Mouse (Mus musculus) ovary, postnatal 10 days (tissue): ENCODE measurements around the gene Scoc.
"Not testable (repeated sequence)": the region's sequence is repeated elsewhere in the genome, so short reads cannot be mapped to it uniquely, and the experiment has no call there.

Experiments
- DNase-seq: peaks from one replicate; pipeline ENCODE4 v3.0.0; 2022; ENCODE audit warnings: low spot score

Gene Scoc

DNA sequence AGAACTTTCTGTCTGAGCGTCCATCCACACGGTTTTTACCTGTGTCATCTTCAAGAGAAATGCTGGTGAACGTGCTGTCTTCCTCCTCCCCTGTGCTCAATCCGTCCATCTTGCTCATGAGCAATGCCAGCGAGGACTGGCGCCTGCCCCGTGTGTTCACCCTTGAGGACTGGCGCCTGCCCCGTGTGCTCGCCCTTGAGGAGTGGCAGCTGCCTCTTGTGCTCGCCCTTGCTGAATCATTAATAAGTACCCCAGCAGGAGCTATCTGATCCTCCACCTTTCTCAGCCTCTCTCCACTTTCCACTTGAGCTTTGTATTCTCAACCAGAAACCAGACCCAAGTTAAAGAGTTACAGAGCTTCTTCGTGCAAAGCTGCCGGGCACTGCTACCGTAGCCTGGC, at the start of gene Scoc:
Gene Scoc (minus strand): TSS at position 170 of the 400 bp plus-strand sequence.
- no peak for DNase-seq

GRCm38 (mm10) chr8:83459606-83460005, 1.4 kb upstream of the Scoc start:
- DNase-seq = no peak

DNA sequence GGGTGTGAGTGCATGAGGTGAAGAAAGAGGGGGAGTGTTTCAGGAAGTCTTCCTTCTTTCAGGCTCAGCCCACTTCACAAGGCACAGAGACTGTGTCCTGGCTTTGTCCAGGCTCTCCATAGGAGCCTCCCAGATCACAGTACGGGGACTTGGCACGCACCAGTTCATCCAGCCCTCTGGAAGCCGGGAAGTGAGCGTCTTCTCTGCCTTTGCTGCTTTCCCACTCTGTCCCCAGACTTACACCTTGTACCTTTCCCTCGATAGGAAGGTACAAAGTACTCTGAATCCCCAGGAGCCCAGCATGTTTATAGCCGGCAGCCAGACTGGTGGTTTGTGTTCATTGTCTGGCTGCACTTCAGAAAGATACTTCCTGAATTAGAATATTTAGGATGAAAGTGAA, 1.1 kb downstream of the Scoc start:
- DNase-seq = no peak

GRCm38 (mm10) chr8:83451056-83451455, 7.1 kb downstream of the Scoc start:
- DNase-seq = no peak

DNA sequence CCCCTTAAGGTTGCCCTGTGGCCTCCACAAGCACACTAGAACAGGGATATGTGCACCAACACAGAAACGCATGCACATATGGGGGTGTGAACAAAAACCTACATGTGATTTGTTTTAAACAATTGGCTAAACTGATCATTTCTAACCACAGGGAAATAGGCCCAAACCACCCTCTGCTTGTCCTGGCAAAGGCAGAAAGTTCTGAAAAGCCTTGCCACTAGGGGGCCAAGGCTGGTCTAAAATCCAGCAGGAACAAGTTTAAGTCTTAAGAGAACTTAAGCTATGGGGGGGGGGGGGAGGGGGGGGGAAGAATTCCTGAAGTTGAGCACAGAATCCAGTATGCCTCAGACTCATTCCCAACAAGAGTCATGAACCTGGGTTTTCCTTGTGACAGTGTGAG, 8.2 kb downstream of the Scoc start:
- DNase-seq = no peak

DNA sequence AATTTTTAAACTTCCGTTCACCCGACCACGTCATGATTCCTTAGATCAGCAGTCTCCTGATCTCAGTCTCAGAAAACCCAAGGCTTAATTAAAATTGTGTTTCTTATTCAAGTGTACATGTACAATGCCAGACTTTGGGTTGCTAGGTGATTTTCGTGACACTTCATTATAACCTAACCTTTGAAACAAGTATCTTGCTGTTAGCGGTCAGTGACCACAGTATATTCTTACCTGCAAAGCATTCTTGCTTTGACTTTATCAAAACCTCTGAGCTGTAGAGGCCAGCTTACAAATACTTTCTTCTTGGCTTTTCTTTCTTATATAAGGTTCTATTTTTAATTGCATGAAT, 15.2 kb downstream of the Scoc start:
- DNase-seq = no peak

GRCm38 (mm10) chr8:83442243-83443051, 15.7 kb downstream of the Scoc start:
- DNase-seq = peak; percentile 96

- DNase-seq = no peak
These were observed 16.4 kb downstream of the Scoc start for GRCm38 (mm10) chr8:83441656-83442242.

DNA sequence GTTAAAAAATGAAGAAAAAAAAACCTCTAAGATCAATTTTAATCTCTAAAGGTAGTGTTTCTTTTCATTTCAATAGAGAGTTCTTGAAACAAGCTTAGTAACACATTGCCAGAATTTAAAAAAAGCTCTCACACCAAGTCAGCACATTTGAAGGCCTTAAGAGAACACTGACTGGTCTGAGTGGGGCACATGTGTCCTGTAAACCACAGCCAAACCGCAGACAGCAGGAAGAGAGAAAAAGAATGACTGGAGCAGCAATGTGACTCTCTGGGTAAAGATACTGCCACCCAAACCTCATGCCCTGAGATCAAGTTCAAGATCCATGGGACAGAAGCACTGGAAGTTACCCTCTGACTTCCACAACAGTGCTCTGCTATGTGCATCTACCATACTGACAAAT, 21.1 kb downstream of the Scoc start:
- no peak for DNase-seq

DNA sequence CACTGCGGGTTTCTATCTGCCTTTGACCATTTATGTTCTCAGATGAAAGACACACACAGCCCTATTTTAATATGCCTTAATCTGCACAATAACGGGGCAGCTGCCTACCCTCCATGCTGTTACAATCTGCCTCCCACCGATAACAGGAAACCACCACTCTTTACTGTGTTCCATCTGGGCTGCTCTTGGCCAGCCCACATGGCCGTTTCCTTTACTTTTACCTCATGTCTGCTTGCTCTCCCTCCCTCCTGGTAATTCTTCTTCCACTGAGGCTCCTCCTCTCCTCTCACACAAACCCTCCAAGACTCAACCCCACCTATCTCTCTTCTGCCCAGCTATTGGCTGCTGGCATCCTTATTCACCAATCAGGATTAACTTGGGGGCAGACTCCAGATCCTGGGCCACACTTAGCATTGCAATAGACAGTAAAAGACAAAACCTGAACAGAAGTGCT, 29.1 kb downstream of the Scoc start:
- no peak for DNase-seq

GRCm38 (mm10) chr8:83428621-83429020, 29.6 kb downstream of the Scoc start:
- DNase-seq = not testable (repeated sequence)

- DNase-seq = no peak
These were observed 31.2 kb downstream of the Scoc start for GRCm38 (mm10) chr8:83426949-83427348.

GRCm38 (mm10) chr8:83426104-83426759, 32.0 kb downstream of the Scoc start:
- DNase-seq = no peak

DNA sequence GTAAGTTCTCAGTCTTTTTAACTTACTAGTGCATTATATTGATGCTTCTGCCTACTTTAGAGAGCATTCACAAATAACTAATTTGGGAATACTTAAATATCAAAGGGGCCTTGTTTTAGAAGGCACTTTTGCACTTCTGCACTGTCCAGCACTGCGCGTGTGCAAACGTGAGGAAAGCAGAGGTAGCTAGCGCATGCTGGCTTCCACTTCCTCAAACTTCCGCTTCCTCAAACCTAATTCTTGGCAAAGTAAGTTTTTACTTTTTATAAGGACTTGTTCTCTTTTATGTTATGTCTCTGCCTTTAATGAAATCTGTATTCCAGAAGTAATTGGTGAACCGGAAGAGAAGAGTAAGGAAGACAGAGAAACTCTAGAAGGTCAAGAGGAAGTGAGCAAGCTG, 33.0 kb downstream of the Scoc start:
- no peak for DNase-seq

GRCm38 (mm10) chr8:83423032-83423825, 35.0 kb downstream of the Scoc start:
- DNase-seq = no peak

GRCm38 (mm10) chr8:83421354-83421753, 36.8 kb downstream of the Scoc start:
- DNase-seq = no peak

DNA sequence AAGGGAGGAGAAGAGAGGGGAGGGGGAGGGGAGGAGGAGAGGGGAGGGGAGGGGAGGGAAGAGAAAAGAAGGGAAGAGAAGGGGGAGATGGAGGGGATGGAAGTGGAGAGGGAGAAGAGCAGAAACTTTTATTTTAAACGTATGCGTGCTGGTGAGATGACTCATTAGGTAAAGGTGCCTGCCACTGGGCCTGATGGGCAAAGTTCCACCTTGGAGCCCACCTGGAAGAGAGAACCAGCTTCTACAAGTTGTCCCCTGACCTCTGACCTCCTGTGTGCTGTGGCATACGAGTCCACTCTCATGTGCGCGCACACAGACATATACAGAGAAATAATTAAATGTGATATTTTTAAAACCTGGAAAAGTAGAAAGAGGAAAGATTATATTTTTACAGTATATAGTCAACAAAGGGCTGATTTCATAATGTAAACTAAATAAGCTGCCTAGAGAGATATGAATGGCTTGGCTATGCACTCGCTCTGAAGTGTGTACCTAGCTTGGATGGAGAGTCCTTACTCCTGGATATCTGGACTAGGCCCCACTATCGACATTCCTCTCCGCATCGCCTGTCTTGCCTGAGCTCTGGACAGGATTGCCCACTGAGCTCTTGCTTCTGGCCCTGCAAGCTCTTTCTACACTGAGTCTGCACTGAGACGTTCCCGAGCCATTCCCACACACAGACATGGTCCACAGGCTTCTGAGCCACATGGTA, 39.2 kb downstream of the Scoc start:
- no peak for DNase-seq

DNA sequence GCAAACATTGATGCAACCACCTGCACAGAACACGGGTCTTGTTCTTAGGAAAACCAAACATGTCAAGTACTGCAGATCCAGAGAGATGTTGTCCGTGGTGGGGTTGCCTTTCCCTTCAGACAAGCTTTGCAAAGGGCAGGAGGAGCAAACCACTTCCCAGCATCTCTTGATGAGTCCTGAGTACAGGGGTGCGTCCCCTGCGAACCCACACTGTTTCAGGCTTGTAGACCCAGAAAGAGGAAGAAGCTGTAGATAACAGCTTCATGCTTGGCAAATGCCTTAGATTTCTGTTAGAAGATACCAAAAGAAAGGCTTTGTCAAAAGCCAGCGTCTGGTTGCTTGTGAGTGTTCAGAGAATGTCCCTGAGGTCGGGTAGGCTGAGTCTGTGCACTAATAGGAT, 40.2 kb downstream of the Scoc start:
- no peak for DNase-seq

- DNase-seq = no peak
These were observed 41.3 kb downstream of the Scoc start for GRCm38 (mm10) chr8:83416878-83417277.

- no peak for DNase-seq
These were observed 49.7 kb downstream of the Scoc start for GRCm38 (mm10) chr8:83408496-83408895.

- DNase-seq = no peak
These were observed 51.4 kb downstream of the Scoc start for GRCm38 (mm10) chr8:83406836-83407235.

GRCm38 (mm10) chr8:83405548-83405947, 52.6 kb downstream of the Scoc start:
- DNase-seq = no peak
